Mouse (Mus musculus): ENCODE results near the gene Eipr1. TPM values are rescaled to one million over a fixed set of nuclear protein-coding genes. Genes with fewer than 3 reads are reported as not detected.
A peak's percentile ranks its signal among the peaks of the same experiment; 100 is the strongest.

Gene Eipr1
- total and polyA plus RNA-seq, 3 experiments: 8.6 to 13.5 (median 8.7) TPM

DNA sequence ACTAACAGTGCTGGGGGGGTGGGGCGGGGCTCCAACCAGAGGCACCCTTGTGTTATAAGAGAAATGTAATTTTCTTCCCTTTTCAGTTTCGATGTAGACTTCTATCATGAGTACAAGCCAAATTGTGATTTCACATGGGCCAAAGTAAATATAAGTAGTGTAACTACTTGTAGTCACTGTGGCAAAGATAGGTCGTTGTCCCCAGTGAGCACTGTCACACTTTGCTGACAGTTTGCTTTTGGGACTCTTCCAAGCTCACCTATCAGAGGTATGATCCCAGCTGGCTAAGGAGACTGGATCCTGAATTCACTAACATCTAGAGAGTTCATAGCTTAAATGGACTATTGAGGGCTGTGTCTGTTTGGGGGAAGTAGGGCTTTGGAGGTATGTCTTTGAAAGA is 49.3 kb downstream of the Eipr1 start:
- no peak for TF ChIP-seq CTCF (IDR thresholded peaks at IDR 0.05)
- no peak for TF ChIP-seq EP300 (IDR thresholded peaks at IDR 0.05; ENCODE audit: insufficient read depth, low read depth, low read length)
- no peak for TF ChIP-seq POLR2A (IDR thresholded peaks at IDR 0.05; ENCODE audit: insufficient read depth, low read depth, low read length)
- peaks cover 10% of the 10 kb centered on the region for H3K4me1 ChIP-seq (ENCODE audit: control insufficient read depth, insufficient read depth, low read length)
- H3K4me3 ChIP-seq: no peak overlapping the region
- intact Hi-C loops (cut with DNase I): no loop called here
- no peaks in the 10 kb centered on the region for H3K36me3 ChIP-seq (ENCODE audit: control insufficient read depth, insufficient read depth, low read length)
- no peak overlapping the region for H3K27ac ChIP-seq
- no peak for DNase-seq
- no peaks in the 10 kb centered on the region for H3K27me3 ChIP-seq (ENCODE audit: control insufficient read depth, insufficient read depth, low read length)
- H3K79me2 ChIP-seq (replicated peaks; ENCODE audit: control insufficient read depth, insufficient read depth, low read length): no peaks in the 10 kb centered on the region
- 54% methylated on average over 3 of the region's 3 CpGs for WGBS
- no peak overlapping the region for H3K9ac ChIP-seq (ENCODE audit: low read depth, low read length)

DNA sequence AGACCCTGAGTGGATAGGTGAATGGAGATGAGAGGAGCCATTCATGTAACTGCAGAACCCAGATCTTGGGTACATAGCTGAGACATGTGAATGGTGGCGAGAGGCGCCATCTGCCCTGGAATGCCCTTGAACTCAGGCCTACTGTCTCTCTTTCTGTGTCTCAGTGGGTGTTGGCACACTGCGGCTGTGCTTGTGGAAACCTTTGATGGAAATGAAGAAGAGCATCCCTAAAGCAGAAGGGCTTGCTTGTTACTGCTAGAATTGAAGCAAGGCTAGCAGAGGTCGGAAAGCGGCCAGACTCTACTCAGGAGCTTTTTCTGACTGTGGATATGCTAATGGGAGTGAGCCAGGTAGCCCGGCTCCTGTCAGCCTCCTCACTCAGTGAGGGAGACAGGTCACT is 50.1 kb downstream of the Eipr1 start:
- Histone ChIP-seq H3K27me3 (ENCODE audit: control insufficient read depth, insufficient read depth, low read length) (no peaks in the 10 kb centered on the region), H3K4me1 (ENCODE audit: control insufficient read depth, insufficient read depth, low read length) (peaks cover 10% of the 10 kb centered on the region), H3K4me3 (no peak overlapping the region), H3K9ac (ENCODE audit: low read depth, low read length) (no peak overlapping the region), H3K79me2 (replicated peaks; ENCODE audit: control insufficient read depth, insufficient read depth, low read length) (no peaks in the 10 kb centered on the region), H3K36me3 (ENCODE audit: control insufficient read depth, insufficient read depth, low read length) (no peaks in the 10 kb centered on the region), H3K27ac (no peak overlapping the region)
- WGBS: 97% methylated on average over 6 of the region's 6 CpGs
- TF ChIP-seq CTCF (IDR thresholded peaks at IDR 0.05) (no peak), EP300 (IDR thresholded peaks at IDR 0.05; ENCODE audit: insufficient read depth, low read depth, low read length) (no peak), POLR2A (IDR thresholded peaks at IDR 0.05; ENCODE audit: insufficient read depth, low read depth, low read length) (no peak)
- no peak for DNase-seq
- intact Hi-C loops (cut with DNase I): no loop called here

DNA sequence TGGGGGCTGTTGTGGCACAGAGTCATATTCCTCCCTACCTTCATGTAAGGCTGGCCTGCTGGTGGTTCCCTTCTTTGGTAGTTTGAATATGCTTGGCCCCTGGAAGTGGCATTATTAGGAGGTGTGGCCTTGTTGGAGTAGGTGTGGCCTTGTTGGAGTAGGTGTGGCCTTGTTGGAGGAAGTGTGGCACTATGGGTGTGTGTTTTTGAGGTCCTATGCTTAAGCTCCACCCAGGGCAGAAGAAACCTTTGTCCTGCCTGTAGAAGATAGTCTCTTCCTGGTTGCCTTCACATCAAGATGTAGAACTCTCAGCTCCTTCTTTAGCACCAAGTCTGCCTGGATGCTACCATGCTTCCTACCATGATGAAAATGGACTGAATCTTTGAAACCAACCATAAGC is 51.4 kb downstream of the Eipr1 start:
- intact Hi-C loops (cut with DNase I): no loop called here
- DNase-seq: no peak
- no peaks in the 10 kb centered on the region for H3K79me2 ChIP-seq (replicated peaks; ENCODE audit: control insufficient read depth, insufficient read depth, low read length)
- H3K36me3 ChIP-seq (ENCODE audit: control insufficient read depth, insufficient read depth, low read length): no peaks in the 10 kb centered on the region
- H3K9ac ChIP-seq (ENCODE audit: low read depth, low read length): no peak overlapping the region
- no peaks in the 10 kb centered on the region for H3K27me3 ChIP-seq (ENCODE audit: control insufficient read depth, insufficient read depth, low read length)
- no peak overlapping the region for H3K4me3 ChIP-seq
- H3K27ac ChIP-seq: no peak overlapping the region
- H3K4me1 ChIP-seq (ENCODE audit: control insufficient read depth, insufficient read depth, low read length): peaks cover 11% of the 10 kb centered on the region
- no peak for TF ChIP-seq CTCF (IDR thresholded peaks at IDR 0.05)
- TF ChIP-seq POLR2A (IDR thresholded peaks at IDR 0.05; ENCODE audit: insufficient read depth, low read depth, low read length): no peak
- TF ChIP-seq EP300 (IDR thresholded peaks at IDR 0.05; ENCODE audit: insufficient read depth, low read depth, low read length): no peak

- no peaks in the 10 kb centered on the region for H3K79me2 ChIP-seq (replicated peaks; ENCODE audit: control insufficient read depth, insufficient read depth, low read length)
- H3K4me3 ChIP-seq: no peak overlapping the region
- DNase-seq: peak; percentile 29 to 45
- no peaks in the 10 kb centered on the region for H3K36me3 ChIP-seq (ENCODE audit: control insufficient read depth, insufficient read depth, low read length)
- H3K4me1 ChIP-seq (ENCODE audit: control insufficient read depth, insufficient read depth, low read length): peaks cover 13% of the 10 kb centered on the region
- no peak overlapping the region for H3K27ac ChIP-seq
- intact Hi-C loops (cut with DNase I): no loop called here
- WGBS: 79% methylated on average over 3 of the region's 3 CpGs
- TF ChIP-seq CTCF (IDR thresholded peaks at IDR 0.05): no peak
- no peak overlapping the region for H3K9ac ChIP-seq (ENCODE audit: low read depth, low read length)
- H3K27me3 ChIP-seq (ENCODE audit: control insufficient read depth, insufficient read depth, low read length): no peaks in the 10 kb centered on the region
Observed at GRCm38 (mm10) chr12:28804558-28805481, 53.2 kb downstream of the Eipr1 start.

GRCm38 (mm10) chr12:28808786-28809375 is 57.3 kb downstream of the Eipr1 start:
- DNase-seq: no peak
- WGBS: 90% methylated on average over 4 of the region's 4 CpGs
- no peaks in the 10 kb centered on the region for H3K27me3 ChIP-seq (ENCODE audit: control insufficient read depth, insufficient read depth, low read length)
- no peak overlapping the region for H3K27ac ChIP-seq
- no peak overlapping the region for H3K4me3 ChIP-seq
- intact Hi-C loops (cut with DNase I): no loop called here
- TF ChIP-seq POLR2A (IDR thresholded peaks at IDR 0.05; ENCODE audit: insufficient read depth, low read depth, low read length): no peak
- no peak for TF ChIP-seq CTCF (IDR thresholded peaks at IDR 0.05)
- TF ChIP-seq EP300 (IDR thresholded peaks at IDR 0.05; ENCODE audit: insufficient read depth, low read depth, low read length): no peak
- no peaks in the 10 kb centered on the region for H3K79me2 ChIP-seq (replicated peaks; ENCODE audit: control insufficient read depth, insufficient read depth, low read length)
- H3K36me3 ChIP-seq (ENCODE audit: control insufficient read depth, insufficient read depth, low read length): no peaks in the 10 kb centered on the region
- H3K4me1 ChIP-seq (ENCODE audit: control insufficient read depth, insufficient read depth, low read length): peaks cover 13% of the 10 kb centered on the region
- no peak overlapping the region for H3K9ac ChIP-seq (ENCODE audit: low read depth, low read length)

- DNase-seq: no peak
- H3K9ac ChIP-seq (ENCODE audit: low read depth, low read length): no peak overlapping the region
- H3K4me1 ChIP-seq (ENCODE audit: control insufficient read depth, insufficient read depth, low read length): peaks cover 10% of the 10 kb centered on the region
- H3K79me2 ChIP-seq (replicated peaks; ENCODE audit: control insufficient read depth, insufficient read depth, low read length): no peaks in the 10 kb centered on the region
- no peaks in the 10 kb centered on the region for H3K27me3 ChIP-seq (ENCODE audit: control insufficient read depth, insufficient read depth, low read length)
- no peaks in the 10 kb centered on the region for H3K36me3 ChIP-seq (ENCODE audit: control insufficient read depth, insufficient read depth, low read length)
- H3K27ac ChIP-seq: no peak overlapping the region
- WGBS: 43% methylated on average over 4 of the region's 4 CpGs
- TF ChIP-seq CTCF (IDR thresholded peaks at IDR 0.05): no peak
- no peak for TF ChIP-seq POLR2A (IDR thresholded peaks at IDR 0.05; ENCODE audit: insufficient read depth, low read depth, low read length)
- TF ChIP-seq EP300 (IDR thresholded peaks at IDR 0.05; ENCODE audit: insufficient read depth, low read depth, low read length): no peak
- H3K4me3 ChIP-seq: no peak overlapping the region
- intact Hi-C loops (cut with DNase I): no loop called here
Observed at GRCm38 (mm10) chr12:28809756-28810337, 58.2 kb downstream of the Eipr1 start.

All from heart, adult 2 months (tissue).